Mouse (Mus musculus): ENCODE results near the gene Fer1l5. TPM values are rescaled to one million over a fixed set of nuclear protein-coding genes. Genes with fewer than 3 reads are reported as not detected.
A peak's percentile ranks its signal among the peaks of the same experiment; 100 is the strongest.

The Fer1l5 gene
- total RNA-seq (2021): not detected

DNA sequence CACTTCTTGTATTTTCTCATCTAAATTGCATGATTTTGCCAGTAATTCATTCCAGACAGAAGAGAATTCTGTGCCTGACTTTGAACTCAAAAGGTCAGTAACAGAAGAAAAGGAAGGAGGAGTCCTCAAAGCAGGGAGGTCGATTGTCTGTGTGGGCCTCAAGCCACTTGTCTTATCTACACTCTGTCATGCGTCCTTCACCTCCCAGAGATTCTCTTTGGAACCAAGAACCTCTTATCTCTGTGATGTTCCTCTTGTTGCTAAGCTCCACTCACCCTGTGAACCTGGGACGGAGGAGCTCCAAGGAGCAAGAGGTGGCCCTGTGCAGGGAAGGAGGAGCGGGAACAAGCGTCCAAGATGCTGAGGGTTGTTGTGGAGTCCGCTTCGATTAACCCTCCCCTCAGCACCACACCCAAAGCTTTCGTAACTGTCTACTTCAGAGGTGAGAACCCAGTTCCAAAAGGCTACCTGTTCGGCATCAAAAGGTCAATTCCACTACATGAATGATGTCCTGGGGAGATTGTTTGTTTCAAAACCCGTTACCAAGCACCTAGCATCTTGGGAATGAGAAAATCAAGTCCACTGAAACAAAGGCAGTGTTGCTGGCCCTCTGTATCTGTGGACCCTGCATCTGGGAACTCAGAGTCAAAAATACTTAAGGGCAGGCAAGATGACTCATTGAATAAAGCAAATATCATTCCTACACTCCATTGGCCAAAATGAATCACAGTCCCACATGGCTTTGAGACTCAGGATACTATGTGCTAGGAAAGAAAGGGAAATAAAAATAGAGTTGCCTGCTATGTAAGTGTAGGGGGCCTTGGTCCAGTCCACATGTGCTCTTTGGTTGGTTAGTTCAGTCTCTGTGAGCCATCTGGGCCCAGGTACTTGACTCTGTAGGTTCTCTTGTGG, at the start of gene Fer1l5:
TSS of gene Fer1l5 (plus strand) at position 358 of the 912 bp plus-strand sequence.
- DNase-seq (ENCODE audit: low spot score): no peak
- intact Hi-C loops (cut with DNase I): no loop called here

GRCm38 (mm10) chr1:36323076-36323475, 49.0 kb upstream of the Fer1l5 start:
- intact Hi-C loops (cut with DNase I): no loop called here
- DNase-seq (ENCODE audit: low spot score): no peak

GRCm38 (mm10) chr1:36323746-36324448, 48.2 kb upstream of the Fer1l5 start:
- intact Hi-C loops (cut with DNase I): loop anchor here (2.0 kb wide), 2 partner anchors 169 to 177 kb away; no protein-coding TSS in a partner anchor
- DNase-seq (ENCODE audit: low spot score): no peak

- intact Hi-C loops (cut with DNase I): loop anchor here (2.0 kb wide), 2 partner anchors 167 to 175 kb away; no protein-coding TSS in a partner anchor
- no peak for DNase-seq (ENCODE audit: low spot score)
Measured at GRCm38 (mm10) chr1:36325900-36326321, 46.2 kb upstream of the Fer1l5 start.

DNA sequence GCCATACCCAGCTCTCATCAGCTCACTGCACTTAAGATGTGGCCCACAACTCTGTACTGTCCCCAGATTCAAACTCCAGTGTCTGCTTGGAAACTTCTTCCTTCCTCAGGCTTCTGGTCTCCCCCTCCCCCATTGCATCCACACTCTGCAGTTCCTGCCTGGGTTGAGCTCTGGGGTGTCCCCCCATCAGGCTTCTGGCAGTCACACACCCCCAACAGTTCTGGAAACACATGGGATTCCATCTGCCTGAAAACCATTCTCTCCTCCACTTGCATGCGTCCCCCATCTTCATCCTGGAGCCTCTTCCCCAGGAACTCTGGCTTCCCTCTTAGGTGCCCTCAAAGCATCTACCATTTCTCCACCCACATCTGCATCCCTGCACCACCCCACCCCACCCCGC, 45.3 kb upstream of the Fer1l5 start:
- intact Hi-C loops (cut with DNase I): no loop called here
- no peak for DNase-seq (ENCODE audit: low spot score)

DNA sequence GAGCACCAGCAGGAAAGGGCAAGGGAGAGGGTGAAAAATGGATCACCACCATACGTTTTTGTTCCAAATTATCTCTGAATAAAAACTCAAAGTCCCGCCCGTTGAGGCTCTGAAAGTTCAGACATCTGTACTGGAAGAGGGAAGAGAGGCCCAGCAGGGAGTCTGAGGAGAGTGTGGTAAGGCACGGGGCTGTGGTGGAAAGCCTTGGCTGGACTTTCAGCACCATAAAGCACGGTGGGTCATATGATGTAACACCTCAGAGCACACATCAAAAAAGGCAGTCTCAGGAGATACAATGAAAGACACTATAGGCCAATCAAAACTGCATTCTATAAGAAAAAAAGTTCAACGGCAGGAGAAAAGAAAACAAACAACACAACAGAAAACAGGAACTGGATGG, 40.3 kb upstream of the Fer1l5 start:
- intact Hi-C loops (cut with DNase I): no loop called here
- no peak for DNase-seq (ENCODE audit: low spot score)

- DNase-seq (ENCODE audit: low spot score): no peak
- intact Hi-C loops (cut with DNase I): no loop called here
Measured at GRCm38 (mm10) chr1:36332955-36333887, 38.9 kb upstream of the Fer1l5 start.

DNA sequence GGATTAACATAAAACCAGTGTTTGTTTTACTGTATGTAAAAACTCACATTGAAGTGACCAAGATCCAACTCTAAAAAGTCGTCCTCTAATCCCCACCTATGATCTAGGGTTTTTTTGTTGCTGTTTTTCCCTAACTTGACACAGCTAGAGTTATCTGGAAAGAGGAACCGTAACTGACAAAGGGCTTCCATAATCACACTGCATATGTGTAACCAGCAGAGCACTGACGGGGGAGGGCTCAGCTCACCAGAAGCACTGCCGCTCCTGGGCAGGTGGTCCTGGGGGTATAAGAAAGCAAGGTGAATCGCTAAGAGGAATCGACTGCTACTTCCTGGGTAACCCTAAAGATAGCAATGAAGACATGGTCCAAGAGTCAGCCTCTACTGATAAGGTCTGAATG, 29.5 kb upstream of the Fer1l5 start:
- no peak for DNase-seq (ENCODE audit: low spot score)
- intact Hi-C loops (cut with DNase I): no loop called here

DNA sequence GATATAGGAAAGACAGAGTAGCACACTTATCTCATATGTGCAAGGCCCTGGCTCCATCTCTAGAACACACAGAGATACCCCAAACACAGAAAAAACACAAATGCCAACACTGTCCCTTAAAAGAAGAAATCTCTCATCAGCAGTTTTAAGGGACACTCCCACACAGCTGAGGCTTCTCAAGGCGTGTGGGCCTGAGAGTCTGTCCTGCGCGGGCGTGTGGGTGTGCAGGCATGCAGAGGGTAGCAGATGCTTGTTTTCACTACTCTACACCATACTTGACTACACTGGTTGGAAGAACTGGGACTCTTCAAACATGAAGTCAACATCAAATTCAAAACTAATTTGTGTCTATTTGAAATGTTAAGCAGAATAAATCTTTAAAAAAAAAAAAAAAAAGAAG, 19.7 kb upstream of the Fer1l5 start:
- no peak for DNase-seq (ENCODE audit: low spot score)
- intact Hi-C loops (cut with DNase I): no loop called here

DNA sequence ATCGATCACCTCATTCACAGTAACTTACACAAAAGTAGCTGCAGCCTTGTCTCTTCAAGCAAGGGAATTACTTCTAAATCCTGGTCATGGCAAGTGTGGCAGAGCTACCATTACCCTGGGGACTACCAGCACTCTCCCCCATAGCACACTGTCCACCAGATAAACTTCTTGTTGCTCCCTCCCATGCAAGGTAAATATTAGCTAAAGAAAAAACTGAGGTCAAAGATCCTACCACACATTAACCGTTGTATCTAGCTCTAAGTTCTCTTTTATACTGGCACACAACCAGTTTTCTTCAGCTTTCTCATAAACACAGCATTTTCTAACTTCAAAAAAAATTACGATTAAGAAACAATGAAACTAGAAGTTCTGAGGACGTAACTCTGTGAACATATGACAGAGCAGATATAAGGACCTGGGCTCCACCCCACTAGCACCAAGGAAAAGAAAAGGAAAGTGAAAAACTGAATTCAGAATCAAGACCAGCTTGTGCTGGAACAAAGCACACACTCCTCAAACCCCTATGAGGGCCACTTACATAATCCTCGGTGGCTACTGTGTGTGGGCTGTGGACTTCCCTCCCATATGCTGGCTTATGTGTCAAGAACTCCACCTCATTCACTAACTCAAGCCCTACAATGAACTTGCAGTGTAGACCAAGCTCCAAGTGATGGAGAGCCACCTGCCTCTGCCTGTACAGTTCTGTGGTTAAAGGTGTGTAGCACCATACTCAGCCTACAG, 15.0 kb upstream of the Fer1l5 start:
- intact Hi-C loops (cut with DNase I): no loop called here
- DNase-seq (ENCODE audit: low spot score): no peak

DNA sequence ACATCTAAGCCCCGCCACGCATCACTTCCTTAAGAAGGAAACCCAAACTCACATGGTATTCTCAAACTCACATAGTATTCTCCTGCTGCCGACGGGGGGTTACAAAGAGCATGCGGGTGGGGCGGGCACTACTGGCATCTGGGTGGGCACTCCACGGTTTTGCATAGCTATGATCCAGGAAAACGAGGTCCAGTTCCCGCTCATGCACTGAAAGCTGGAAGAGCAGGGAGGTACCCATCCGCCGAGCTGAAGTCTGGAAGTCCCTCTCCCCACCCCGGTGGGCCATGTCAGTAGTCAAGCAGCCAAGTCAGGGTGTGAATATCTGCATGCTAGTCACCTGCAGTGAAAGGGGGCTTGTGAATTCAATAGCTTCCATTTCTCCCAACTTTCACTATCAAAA, 4.4 kb upstream of the Fer1l5 start:
- no peak for DNase-seq (ENCODE audit: low spot score)
- intact Hi-C loops (cut with DNase I): loop anchor here (10.0 kb wide), 1 partner anchor 337 kb away; no protein-coding TSS in a partner anchor

GRCm38 (mm10) chr1:36368112-36368968, 3.8 kb upstream of the Fer1l5 start:
- intact Hi-C loops (cut with DNase I): loop anchor here (10.0 kb wide), 1 partner anchor 336 kb away; no protein-coding TSS in a partner anchor
- DNase-seq (ENCODE audit: low spot score): no peak

DNA sequence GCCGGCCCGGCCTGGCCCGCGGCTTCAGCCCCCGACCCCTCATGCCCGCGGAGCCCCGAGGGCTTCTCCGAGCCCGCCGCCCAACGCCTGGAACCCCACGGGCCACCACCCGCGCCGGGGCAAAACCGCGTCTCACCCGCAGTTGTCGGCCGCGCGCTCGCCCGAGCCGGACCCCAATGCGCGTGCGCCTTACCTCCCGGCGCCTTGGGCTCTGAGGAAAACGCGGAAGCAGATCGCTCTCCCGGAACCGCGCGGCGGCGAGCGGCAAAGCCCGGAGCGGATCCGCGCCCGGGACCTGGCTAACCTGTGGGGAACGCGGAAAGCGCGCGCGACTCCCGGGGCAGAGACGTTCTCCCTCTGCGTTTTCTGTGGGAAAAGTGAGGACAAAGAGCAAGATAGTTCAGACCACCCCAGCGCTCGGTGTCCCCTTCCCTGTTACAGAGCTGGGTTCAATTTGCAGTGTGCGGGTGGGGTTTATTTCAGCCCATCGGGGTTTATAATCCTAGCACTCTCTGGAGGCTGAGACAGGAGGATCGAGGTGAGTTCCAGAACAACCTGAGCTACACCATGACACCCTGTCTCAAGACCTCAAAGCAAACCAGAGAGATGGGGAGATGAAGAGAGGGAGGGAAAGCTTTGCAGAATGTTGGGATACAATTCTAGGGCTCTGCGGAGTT, 3.0 kb upstream of the Fer1l5 start, which contains the start of gene Kansl3:
TSS of gene Kansl3 (minus strand) at position 213 of the 677 bp plus-strand sequence.
- DNase-seq (ENCODE audit: low spot score): peak; percentile 80
- intact Hi-C loops (cut with DNase I): loop anchor here (1.0 to 10.0 kb wide), 2 partner anchors 102 to 336 kb away; partner anchors contain the start of gene Cnnm4

DNA sequence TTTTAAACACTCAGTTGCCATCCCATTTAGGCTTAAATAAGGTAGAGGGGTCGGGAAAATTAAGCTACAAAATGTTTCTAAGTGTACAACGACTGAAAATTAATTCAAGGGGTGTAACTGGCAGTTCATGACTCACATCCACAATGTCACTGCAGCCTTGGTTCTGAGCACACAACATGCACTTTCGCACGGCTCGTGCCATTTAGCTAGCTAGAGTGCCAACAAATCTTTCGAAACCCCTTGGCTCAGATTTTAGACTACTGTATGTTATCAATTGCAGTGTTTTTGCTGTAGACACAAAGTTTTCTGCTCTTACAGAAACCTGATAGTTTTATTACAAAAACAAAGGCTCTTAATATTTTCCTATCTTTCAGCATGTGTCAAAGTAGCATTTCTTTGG, 1.2 kb upstream of the Fer1l5 start:
- intact Hi-C loops (cut with DNase I): no loop called here
- DNase-seq (ENCODE audit: low spot score): no peak

DNA sequence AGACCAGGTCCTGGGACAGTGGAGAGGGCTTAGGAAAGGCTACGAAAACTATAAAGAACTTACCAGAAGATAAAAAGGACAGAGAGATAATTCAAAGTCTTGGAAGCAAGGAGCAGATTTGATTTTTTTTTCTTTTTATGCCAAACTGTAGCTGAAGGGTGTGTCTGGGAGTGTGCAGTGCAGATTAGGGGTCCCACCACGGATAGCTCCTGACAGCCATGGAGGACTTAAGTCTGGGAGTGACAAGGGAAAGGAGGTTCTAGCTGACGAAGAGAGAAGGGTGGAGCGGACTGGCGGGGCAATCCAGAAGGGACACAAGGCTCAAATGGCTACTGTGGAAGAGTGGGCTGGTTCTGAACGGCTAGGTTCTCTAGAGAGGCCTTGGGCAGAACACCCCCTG, 6.8 kb downstream of the Fer1l5 start:
- intact Hi-C loops (cut with DNase I): no loop called here
- no peak for DNase-seq (ENCODE audit: low spot score)

DNA sequence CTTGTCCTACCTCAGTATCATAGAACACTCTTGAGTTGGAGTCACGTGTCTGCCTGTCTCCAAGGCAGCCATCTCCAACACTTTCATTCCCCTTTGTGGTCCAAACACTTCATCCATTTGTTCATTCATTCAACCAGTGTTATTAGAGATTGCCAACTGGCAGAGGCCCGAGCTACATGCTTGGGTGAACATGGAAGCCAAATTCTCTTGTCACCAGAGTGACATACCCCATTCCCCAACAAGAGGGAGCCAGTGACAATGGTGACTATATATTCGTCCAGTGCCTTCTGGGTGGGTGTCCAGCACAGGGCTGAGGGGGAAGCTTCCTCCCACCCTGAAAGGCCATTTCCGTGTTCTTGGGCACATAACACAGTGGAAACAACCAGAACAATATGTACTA, 7.5 kb downstream of the Fer1l5 start:
- DNase-seq (ENCODE audit: low spot score): no peak

DNA sequence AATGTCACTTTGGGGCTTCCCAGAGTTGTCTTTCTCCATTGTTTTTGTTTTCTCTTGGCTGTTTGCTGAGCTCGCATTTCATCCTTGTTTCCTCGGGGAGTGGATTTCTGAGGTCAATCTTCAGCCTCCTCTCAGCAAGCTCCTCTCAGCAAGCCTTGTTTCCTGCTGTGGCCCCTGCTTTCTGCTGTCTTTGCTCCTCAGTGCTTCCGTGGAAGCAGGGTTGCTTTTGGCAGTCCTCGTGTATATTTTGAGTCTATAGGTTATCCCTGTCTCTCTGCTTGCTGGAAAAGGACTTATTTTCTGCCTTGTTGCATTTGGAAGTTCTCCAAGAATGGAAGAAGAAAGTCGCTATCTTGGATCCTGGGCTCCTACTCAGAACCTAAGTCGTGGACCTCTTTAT, 24.9 kb downstream of the Fer1l5 start:
- intact Hi-C loops (cut with DNase I): no loop called here
- no peak for DNase-seq (ENCODE audit: low spot score)

More for the DNA sequence above, 7.5 kb downstream of the Fer1l5 start:
- intact Hi-C loops (cut with DNase I): no loop called here

GRCm38 (mm10) chr1:36401509-36401908, 29.4 kb downstream of the Fer1l5 start:
- no peak for DNase-seq (ENCODE audit: low spot score)
- intact Hi-C loops (cut with DNase I): no loop called here

Measured in heart, postnatal 25 days (tissue).